Mouse (Mus musculus) megakaryocyte, embryonic 14.5 days (primary cell): ENCODE data around the gene AL607142.1.

Experiments used
- FLI1 ChIP-seq: IDR thresholded peaks from 2 replicates; pipeline ENCODE4 v1.6.1; 2012; ENCODE audit warnings: low read length, inconsistent platforms, mixed read lengths
- GATA1 ChIP-seq: IDR thresholded peaks from 3 replicates; pipeline ENCODE4 v1.6.1; 2012; ENCODE audit warnings: mixed read lengths, low read length, inconsistent platforms, borderline replicate concordance

GRCm38 (mm10) chr4:120053026-120054005 is 11.5 kb upstream of the AL607142.1 start:
- TF ChIP-seq GATA1 (no peak), FLI1 (no peak)
